Mouse (Mus musculus) cerebellum, adult 2 months (tissue): ENCODE results near the gene Cnn2.

Source experiments
- CTCF ChIP-seq: fragments of 200-500 bp; IDR thresholded peaks from 2 replicates; pipeline ENCODE4 v1.5.1; 2011; ENCODE audit warnings: low read depth, mild to moderate bottlenecking, control low read depth, low read length, moderate library complexity, borderline replicate concordance; ENCODE audit not compliant: insufficient read depth
- POLR2A ChIP-seq: fragments of 200-500 bp; IDR thresholded peaks from 2 replicates; pipeline ENCODE4 v1.6.1; 2011; ENCODE audit warnings: low read length, control low read depth, borderline replicate concordance; ENCODE audit not compliant: insufficient read depth

DNA sequence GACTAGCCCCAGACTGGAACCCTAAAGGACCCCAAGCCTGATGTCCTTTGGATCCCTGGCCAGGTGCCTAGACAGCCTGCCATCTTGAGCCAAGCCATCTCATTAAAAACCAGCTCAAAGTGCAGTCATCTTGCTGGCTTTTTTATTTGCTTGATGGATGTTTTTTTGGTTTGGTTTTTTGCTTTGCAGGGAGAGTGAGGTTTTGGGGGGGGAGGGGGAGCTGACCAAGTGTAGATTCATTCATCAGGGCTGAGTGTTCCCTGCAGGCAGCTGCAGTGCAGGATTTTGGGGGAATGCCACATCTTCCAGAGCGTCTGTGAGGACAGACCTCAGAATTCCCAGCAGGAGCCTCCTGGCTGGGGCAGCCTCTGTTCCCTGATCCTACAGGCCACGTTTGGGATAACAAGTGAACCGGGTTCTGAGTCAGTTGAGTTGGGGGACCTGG is 19.2 kb upstream of the Cnn2 start:
- no peak for TF ChIP-seq POLR2A
- no peak for TF ChIP-seq CTCF
